21 mouse cellular contexts compared by ENCODE assay signal in the genomic region with DNA sequence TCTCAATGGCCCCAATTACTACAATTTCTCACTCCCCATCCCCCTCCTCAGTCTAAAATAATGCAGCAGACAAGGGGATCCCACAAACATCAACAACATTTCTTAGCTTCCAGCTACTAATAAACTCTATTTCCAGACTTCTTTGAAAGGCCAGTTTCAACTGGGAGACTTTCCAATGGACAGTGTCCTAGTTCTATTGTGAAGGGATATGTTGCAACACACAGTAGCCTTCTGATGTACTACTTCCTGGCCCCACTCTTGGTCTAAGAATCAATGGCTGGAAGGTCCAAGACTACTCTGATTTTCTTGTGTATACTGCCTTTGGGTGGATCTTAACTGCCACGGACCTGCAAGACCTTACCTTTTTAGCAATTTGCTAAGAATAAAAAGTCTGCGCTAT.
"Had no signal": no experiment of that assay in that cellular context is flagged by ENCODE, and none has a peak within 500 bp of the region (broad histone marks: within the 10 kb centered on the region; RNA-seq: fewer than 3 reads in every experiment).

No protein-coding gene starts in this region.

- H3K4me3 ChIP-seq: kidney, embryonic 15.5 days; limb, embryonic 12.5 days; limb, embryonic 15.5 days; liver, embryonic 13.5 days; megakaryocyte, embryonic 14.5 days; midbrain, embryonic 10.5 days; midbrain, embryonic 13.5 days; myocyte; neural tube, embryonic 13.5 days; stomach, embryonic 15.5 days had no signal

- DNase-seq: kidney, adult 8-10 months; kidney, postnatal 10 days; kidney, postnatal 4 days; left cerebral cortex, postnatal 4 days; liver, embryonic 13.5 days; lung, embryonic 14.5 days; lung, postnatal 10 days; lung, postnatal 36 days; retina, postnatal 1 day; right cerebral cortex, postnatal 25 days; spleen, adult 18-20 months; thymus, postnatal 36 days had no signal

- H3K27ac ChIP-seq: kidney, embryonic 15.5 days; limb, embryonic 12.5 days; limb, embryonic 15.5 days; liver, embryonic 13.5 days; midbrain, embryonic 10.5 days; midbrain, embryonic 13.5 days; neural tube, embryonic 13.5 days; stomach, embryonic 15.5 days had no signal

- H3K4me1 ChIP-seq: limb, embryonic 12.5 days; limb, embryonic 15.5 days; liver, embryonic 13.5 days; midbrain, embryonic 10.5 days; midbrain, embryonic 13.5 days; neural tube, embryonic 13.5 days; stomach, embryonic 15.5 days had no signal

- H3K27me3 ChIP-seq: kidney, embryonic 15.5 days; limb, embryonic 12.5 days; limb, embryonic 15.5 days; liver, embryonic 13.5 days; megakaryocyte, embryonic 14.5 days; midbrain, embryonic 13.5 days; neural tube, embryonic 13.5 days; stomach, embryonic 15.5 days had no signal
